8 mouse cellular contexts compared by ENCODE assay signal in the genomic region with DNA sequence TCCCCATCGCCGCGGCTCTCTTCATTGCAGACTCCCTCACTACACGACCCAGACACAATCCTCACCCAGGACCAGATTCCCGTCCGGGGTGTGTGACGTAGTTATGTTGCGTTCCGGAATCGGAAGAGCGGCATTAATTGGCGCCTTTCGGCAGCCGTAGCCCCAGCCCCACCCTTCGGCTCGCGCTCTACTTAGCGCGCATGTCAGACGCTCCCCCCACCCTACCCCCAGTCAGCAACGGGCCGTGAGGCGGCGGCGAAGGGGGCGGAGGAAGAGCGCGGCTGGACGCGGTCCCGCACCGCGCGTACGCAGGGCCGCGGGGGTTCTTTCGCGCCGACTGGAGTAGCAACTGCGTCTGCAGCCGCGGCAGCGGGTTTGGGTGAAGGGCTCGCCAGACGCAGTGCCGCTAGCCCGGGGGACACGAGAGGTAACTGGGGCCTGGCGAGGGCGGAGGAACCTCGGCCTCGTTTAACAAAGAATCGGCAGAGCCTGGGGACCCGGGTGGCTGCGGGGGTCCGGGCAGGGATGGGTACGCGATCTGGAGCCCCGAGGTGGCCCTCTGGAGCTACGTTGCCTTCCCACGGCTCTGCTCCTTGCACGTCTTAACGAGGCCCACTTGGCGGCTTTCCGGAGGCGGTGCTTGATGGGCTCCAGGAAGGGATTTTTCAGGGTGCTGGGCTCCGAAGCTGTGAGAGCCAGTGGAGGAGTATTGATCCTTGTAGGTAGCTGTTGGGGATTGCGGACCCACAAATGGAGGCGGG. TPM values are rescaled to one million over a fixed set of nuclear protein-coding genes. Genes with fewer than 3 reads are reported as not detected.
A peak's percentile ranks its signal among the peaks of the same experiment; 100 is the strongest.
DNase-seq lines count a peak whose midpoint lies in the region; ATAC-seq and TF ChIP-seq lines count a peak whose summit lies in the region.

A gene (plus strand): TSS at position 197 of the 761 bp plus-strand sequence.

- under 1% methylated on average over 59 of the region's 70 CpGs for WGBS in embryonic facial prominence, embryonic 14.5 days
- WGBS in heart, adult 2 months, result under 1% methylated on average over 70 of the region's 70 CpGs
- under 1% methylated on average over 70 of the region's 70 CpGs for WGBS in limb, embryonic 13.5 days
- WGBS in midbrain, embryonic 16.5 days, result under 1% methylated on average over 69 of the region's 70 CpGs

- H3K27me3 ChIP-seq in embryonic facial prominence, embryonic 14.5 days (replicated peaks; ENCODE audit: control insufficient read depth, insufficient read depth, low read length), result no peaks in the 10 kb centered on the region
- no peaks in the 10 kb centered on the region for H3K27me3 ChIP-seq in heart, adult 2 months (ENCODE audit: control insufficient read depth, insufficient read depth, low read length)
- H3K27me3 ChIP-seq in limb, embryonic 13.5 days, result no peaks in the 10 kb centered on the region
- H3K27me3 ChIP-seq in midbrain, embryonic 16.5 days (ENCODE audit: control insufficient read depth, insufficient read depth, low read depth, low read length), result no peaks in the 10 kb centered on the region

- H3K27ac ChIP-seq in embryonic facial prominence, embryonic 14.5 days (replicated peaks; ENCODE audit: low read depth, low read length), result peak within 1 kb of the TSS; percentile 97
- peak within 1 kb of the TSS; percentile 92 for H3K27ac ChIP-seq in heart, adult 2 months
- peak within 1 kb of the TSS; percentile 93 for H3K27ac ChIP-seq in limb, embryonic 13.5 days
- peak within 1 kb of the TSS; percentile 95 for H3K27ac ChIP-seq in midbrain, embryonic 16.5 days (ENCODE audit: low read length)

- DNase-seq in 3T3-L1 (ENCODE audit: low read depth, low spot score), result peak; percentile 97
- peak; percentile 67 to 77 for DNase-seq in adrenal gland, postnatal 4 days (ENCODE audit: low spot score in 2 of 2)
- peak; percentile 99 for DNase-seq in embryonic facial prominence, embryonic 14.5 days (ENCODE audit: low spot score)
- DNase-seq in heart, adult 2 months, result peak; percentile 91 to 93
- DNase-seq in kidney, adult 8-10 months, result peak; percentile 89 to 91
- peak; percentile 84 to 92 for DNase-seq in spleen, postnatal 10 days (ENCODE audit: low spot score in 2 of 2)

- peaks cover 22% of the 10 kb centered on the region for H3K4me1 ChIP-seq in embryonic facial prominence, embryonic 14.5 days (ENCODE audit: control insufficient read depth, insufficient read depth, low read length)
- peaks cover 6% of the 10 kb centered on the region for H3K4me1 ChIP-seq in heart, adult 2 months (ENCODE audit: control insufficient read depth, insufficient read depth, low read length)
- H3K4me1 ChIP-seq in limb, embryonic 13.5 days, result peaks cover 30% of the 10 kb centered on the region
- peaks cover 35% of the 10 kb centered on the region for H3K4me1 ChIP-seq in midbrain, embryonic 16.5 days (ENCODE audit: control insufficient read depth, insufficient read depth, low read length)

- peak within 1 kb of the TSS; percentile 71 for H3K4me2 ChIP-seq in embryonic facial prominence, embryonic 14.5 days (ENCODE audit: low read depth, low read length)
- H3K4me2 ChIP-seq in limb, embryonic 13.5 days (replicated peaks), result peak within 1 kb of the TSS; percentile 69
- H3K4me2 ChIP-seq in midbrain, embryonic 16.5 days (ENCODE audit: low read length), result peak within 1 kb of the TSS; percentile 73

- H3K4me3 ChIP-seq in embryonic facial prominence, embryonic 14.5 days (ENCODE audit: low read depth, low read length), result peak within 1 kb of the TSS; percentile 58
- H3K4me3 ChIP-seq in heart, adult 2 months, result peak within 1 kb of the TSS; percentile 69
- H3K4me3 ChIP-seq in limb, embryonic 13.5 days, result peak within 1 kb of the TSS; percentile 79
- peak within 1 kb of the TSS; percentile 98 for H3K4me3 ChIP-seq in midbrain, embryonic 16.5 days (ENCODE audit: low read depth, low read length)

- peak; percentile 94 for ATAC-seq in embryonic facial prominence, embryonic 14.5 days (ENCODE audit: low read depth)
- peak; percentile 95 for ATAC-seq in limb, embryonic 13.5 days (ENCODE audit: low FRiP score, low read depth)
- ATAC-seq in midbrain, embryonic 16.5 days, result peak; percentile 96

- peak; percentile 51; the same call in 1 of the 2 replicates for TF ChIP-seq EP300 in heart, adult 2 months (IDR thresholded peaks at IDR 0.05; ENCODE audit: insufficient read depth, low read depth, low read length)

- peak within 1 kb of the TSS; percentile 90 for H3K9ac ChIP-seq in embryonic facial prominence, embryonic 14.5 days (ENCODE audit: low read depth, low read length)
- peak within 1 kb of the TSS; percentile 91 for H3K9ac ChIP-seq in heart, adult 2 months (ENCODE audit: low read depth, low read length)
- peak within 1 kb of the TSS; percentile 92 for H3K9ac ChIP-seq in limb, embryonic 13.5 days
- H3K9ac ChIP-seq in midbrain, embryonic 16.5 days (ENCODE audit: low read depth, low read length), result peak within 1 kb of the TSS; percentile 96

- intact Hi-C loops in heart, adult 2 months (cut with DNase I), result loop anchor here (1.0 to 2.0 kb wide), 2 partner anchors 24 to 56 kb away; a partner anchor contains a TSS

- peaks cover 4% of the 10 kb centered on the region for H3K79me2 ChIP-seq in heart, adult 2 months (replicated peaks; ENCODE audit: control insufficient read depth, insufficient read depth, low read length)

- no peak for TF ChIP-seq CTCF in heart, adult 2 months (IDR thresholded peaks at IDR 0.05)

- H3K36me3 ChIP-seq in embryonic facial prominence, embryonic 14.5 days (ENCODE audit: control insufficient read depth, insufficient read depth, low read length), result peaks cover 13% of the 10 kb centered on the region
- peaks cover 9% of the 10 kb centered on the region for H3K36me3 ChIP-seq in heart, adult 2 months (ENCODE audit: control insufficient read depth, insufficient read depth, low read length)
- H3K36me3 ChIP-seq in limb, embryonic 13.5 days, result peaks cover 10% of the 10 kb centered on the region
- peaks cover under 1% of the 10 kb centered on the region; the same call in 1 of the 2 replicates for H3K36me3 ChIP-seq in midbrain, embryonic 16.5 days (ENCODE audit: control insufficient read depth, insufficient read depth, low read length)

- TF ChIP-seq POLR2A in heart, adult 2 months (IDR thresholded peaks at IDR 0.05; ENCODE audit: insufficient read depth, low read depth, low read length), result peak; percentile 65; the same call in 1 of the 2 replicates

- no peaks in the 10 kb centered on the region for H3K9me3 ChIP-seq in embryonic facial prominence, embryonic 14.5 days (ENCODE audit: control insufficient read depth, low read length)
- no peaks in the 10 kb centered on the region for H3K9me3 ChIP-seq in limb, embryonic 13.5 days
- no peaks in the 10 kb centered on the region for H3K9me3 ChIP-seq in midbrain, embryonic 16.5 days (replicated peaks; ENCODE audit: control insufficient read depth, low read length, poor library complexity, severe bottlenecking)

RNA-seq across cellular contexts. Expression of the gene that starts here (rescaled TPM):
- total RNA-seq in adrenal gland, postnatal 4 days (2021), result 10 to 100 TPM; 74.4 to 76.2 TPM
- 62.7 and 69.1 TPM in 2 replicates for polyA plus RNA-seq in embryonic facial prominence, embryonic 14.5 days (2014; fragmentation: Nextera tagmentation; extraction: Ambion mirVana)
- 10 to 100 TPM; 23.5 to 27.5 TPM for total RNA-seq in heart, adult 2 months (2021)
- polyA plus RNA-seq in heart, adult 2 months (2012; rRNA removed), result 6.0 and 11.9 TPM in 2 replicates
- polyA plus RNA-seq in limb, embryonic 13.5 days (2015; fragmentation: Nextera tagmentation; extraction: Ambion mirVana), result 88.5 and 91.4 TPM in 2 replicates
- 92.1 and 95.0 TPM in 2 replicates for polyA plus RNA-seq in midbrain, embryonic 16.5 days (2015; fragmentation: Nextera tagmentation; extraction: Ambion mirVana)

Comparison
In these comparisons a context has a peak if more than half of its experiments do, and no peak if none do; other contexts are left out.
1. Peak in every context shown above with its lines: DNase-seq, ATAC-seq, H3K4me3 ChIP-seq and H3K27ac ChIP-seq.